Mouse (Mus musculus) urinary bladder, postnatal 36 days (tissue): ENCODE data around the gene Klf6.

Experiments used
- DNase-seq, 2 experiments: peaks; one replicate each; pipeline ENCODE4 v3.0.0; 2022; ENCODE audit warnings: low spot score in 2 of 2, mixed read lengths in 1 of 2

Klf6 gene

DNA sequence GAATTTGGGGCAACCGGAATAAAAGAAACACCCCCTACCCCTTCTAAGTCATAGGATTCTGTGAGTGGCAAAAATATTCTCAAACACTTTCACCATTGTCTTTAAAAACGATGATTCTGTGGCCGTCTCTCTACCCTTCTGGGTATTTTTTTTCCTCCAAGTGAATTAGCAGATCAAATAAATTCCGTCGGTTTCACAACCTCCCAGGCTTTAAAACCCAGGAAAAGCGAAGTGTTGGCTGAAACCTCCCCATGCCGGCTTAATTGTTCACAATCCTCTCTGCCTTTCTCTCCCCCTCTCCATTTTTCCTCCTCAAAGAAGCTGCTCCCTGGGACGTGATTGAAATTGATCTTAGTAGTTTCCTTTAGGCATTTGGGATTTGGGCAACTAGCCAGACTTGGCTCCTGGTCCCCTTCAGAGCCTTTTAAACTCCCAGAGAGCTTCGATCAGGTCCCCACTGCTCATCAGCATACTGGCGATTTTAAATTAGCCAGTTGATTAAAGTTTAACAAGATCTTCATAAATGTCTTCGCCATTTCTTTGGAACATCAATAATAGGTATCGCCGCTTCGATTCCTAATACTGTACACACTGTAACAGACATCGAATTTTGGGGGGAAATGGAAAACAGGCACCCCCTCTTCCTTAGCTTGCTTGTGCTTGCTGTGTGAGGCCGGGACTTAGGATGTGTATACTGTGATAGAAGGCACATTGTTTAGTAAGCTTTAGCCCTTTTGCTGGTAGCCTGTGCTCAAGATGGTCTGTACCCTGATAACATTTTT is 1.5 kb downstream of the Klf6 start:
- DNase-seq: no peak

DNA sequence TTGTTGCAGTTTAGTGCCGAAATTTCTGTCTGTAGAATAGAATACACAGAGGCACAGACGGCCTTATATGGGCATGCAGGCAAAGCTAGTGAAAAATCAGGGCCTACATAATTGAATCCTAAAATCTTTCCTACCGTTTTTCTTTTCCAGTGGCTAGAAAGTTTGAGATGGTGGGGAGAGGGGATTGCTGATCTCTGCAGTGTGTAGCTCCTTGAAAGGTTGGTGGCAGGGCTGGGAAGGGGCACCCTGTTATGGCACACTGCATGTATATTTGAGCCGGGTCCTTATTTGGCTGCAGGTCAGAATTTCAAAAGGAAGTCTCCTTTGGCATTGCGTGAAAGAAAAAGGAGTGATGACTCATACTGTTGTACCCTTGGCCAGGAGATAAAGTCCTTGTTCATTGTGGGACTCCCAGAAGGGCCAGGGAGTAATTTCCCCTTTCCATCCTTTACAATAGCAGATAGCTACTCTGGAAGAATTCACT is 2.2 kb downstream of the Klf6 start:
- DNase-seq: no peak

DNA sequence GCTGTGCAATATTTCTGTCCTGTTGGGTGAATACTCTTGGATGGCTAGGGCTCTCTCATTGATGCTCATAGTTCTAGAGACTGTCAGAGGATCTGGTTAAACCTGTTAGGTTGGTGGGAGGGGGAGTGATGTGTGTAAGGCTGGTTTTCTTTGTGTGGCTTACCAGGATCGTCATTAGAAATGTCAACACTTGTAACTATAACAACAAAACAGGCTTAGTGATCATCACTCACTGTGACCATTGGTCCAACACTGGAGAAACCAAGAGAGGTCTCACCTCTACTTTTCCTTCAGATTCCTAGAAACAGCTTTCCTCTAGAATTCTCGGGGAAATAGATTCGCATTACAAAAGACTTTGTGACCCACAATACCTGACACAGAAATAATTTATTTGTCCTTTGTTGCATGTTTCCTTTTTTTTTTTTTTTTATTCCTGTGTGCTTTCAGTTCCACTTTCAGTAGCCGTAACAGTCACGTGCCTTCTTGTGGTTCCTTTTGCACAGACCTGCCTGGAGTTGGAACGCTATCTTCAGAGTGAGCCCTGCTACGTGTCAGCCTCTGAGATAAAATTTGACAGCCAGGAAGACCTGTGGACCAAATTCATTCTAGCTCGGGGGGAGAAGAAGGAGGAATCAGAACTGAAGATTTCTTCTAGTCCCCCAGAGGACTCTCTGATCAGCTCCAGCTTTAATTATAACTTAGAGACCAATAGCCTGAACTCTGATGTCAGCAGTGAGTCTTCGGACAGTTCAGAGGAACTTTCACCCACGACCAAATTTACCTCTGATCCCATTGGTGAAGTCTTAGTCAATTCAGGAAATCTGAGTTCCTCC is 3.2 kb downstream of the Klf6 start:
- peak in 1 of 2 experiments; percentile 60 for DNase-seq

DNA sequence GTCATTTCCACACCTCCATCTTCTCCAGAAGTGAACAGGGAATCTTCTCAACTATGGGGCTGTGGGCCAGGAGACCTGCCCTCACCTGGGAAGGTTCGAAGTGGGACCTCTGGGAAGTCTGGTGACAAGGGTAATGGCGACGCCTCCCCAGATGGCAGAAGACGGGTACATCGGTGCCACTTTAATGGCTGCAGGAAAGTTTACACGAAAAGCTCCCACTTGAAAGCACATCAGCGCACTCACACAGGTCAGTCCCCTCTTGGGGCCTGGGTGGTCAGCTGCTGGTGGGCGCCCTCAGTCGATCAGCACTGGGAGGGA is 3.8 kb downstream of the Klf6 start:
- no peak for DNase-seq

DNA sequence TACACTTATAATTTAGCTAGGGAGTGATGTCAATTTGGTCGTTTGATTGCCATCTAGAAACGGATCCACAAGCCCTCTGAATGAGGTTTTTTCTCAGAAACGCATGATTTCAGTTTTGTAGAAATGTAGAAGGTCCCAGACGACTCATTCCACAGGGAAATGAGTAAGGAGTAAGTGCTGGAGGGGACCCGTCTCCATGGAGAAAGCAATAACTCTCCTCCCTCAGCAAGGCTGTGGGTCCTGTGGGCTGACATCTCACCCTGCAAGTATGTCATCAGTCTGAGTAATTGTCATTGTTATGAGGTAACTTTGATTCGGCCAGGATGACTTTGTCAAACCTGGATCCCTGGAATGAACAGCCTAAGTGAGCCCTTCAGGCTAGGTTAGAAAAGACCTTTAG is 4.8 kb downstream of the Klf6 start:
- DNase-seq: no peak

DNA sequence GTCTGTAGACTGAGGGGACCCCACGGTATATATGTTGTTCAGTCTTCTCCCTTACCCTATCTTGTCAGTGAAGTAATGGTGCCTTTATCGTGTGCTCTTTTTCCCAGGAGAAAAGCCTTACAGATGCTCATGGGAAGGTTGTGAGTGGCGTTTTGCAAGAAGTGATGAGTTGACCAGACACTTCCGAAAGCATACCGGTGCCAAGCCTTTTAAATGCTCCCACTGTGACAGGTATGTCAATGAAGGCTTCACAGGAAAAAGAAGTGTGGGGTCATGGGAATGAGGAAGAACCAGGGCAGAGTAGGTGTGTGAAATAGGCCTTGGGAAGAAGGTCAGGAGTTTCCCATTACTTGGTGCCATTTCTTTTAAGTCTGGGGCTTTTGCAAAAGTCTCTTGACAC is 5.2 kb downstream of the Klf6 start:
- DNase-seq: no peak

DNA sequence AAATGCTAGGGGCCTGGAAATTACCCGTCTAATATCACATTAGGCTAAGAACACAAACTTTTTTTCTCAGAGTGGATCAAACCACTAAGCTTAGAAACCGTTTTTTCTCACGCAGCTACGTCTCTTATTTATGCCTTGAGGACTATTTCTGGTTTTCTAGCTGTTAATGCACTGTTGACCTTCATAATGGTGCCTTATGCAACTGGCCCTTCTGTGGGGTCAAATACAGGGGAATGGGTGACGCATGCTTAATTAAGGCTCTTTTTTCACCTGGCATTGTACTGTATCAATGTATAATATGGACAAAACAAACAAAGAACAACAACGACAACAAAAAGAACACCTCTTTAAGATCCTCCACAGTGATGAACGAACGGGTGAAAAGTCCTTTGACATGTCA is 7.1 kb downstream of the Klf6 start:
- no peak for DNase-seq

DNA sequence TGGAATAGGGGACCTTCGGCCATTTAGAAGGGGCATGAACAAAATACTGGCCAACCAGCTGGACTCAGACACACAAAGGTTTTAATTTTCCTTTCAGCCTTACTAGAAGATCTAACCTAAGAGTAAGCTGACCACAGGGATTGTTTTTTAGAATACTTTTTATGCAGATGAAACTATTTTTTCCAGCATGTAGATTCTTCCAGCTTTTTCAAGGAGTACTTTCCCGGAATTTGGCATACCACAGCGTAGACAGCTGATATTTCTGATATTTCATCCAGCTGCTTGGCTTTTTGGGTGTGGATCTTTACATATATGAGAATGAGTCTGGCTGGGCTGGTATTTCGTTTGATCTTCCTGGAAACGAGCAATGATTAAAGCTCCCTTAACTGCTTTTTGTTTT is 8.2 kb downstream of the Klf6 start:
- no peak for DNase-seq

DNA sequence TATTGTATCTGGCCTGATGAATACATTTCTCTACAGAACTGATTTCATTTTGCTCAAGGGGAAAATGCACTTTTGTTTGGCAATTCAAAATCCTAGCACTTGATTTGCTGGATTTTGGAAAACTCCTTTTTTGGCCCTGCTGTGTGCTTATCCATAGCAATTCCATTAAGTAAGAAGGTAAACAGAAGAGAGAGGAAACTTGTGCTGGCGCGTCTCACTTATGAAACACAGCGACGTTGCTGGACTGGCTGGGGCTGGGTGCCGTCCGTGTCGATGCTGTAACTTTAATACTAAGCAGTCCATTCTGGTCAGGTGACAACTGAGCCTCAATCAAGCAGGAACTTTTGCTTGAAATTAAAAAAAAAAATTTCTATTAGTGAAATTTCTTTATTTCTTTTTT is 8.6 kb downstream of the Klf6 start:
- DNase-seq: peak in 1 of 2 experiments; percentile 72

DNA sequence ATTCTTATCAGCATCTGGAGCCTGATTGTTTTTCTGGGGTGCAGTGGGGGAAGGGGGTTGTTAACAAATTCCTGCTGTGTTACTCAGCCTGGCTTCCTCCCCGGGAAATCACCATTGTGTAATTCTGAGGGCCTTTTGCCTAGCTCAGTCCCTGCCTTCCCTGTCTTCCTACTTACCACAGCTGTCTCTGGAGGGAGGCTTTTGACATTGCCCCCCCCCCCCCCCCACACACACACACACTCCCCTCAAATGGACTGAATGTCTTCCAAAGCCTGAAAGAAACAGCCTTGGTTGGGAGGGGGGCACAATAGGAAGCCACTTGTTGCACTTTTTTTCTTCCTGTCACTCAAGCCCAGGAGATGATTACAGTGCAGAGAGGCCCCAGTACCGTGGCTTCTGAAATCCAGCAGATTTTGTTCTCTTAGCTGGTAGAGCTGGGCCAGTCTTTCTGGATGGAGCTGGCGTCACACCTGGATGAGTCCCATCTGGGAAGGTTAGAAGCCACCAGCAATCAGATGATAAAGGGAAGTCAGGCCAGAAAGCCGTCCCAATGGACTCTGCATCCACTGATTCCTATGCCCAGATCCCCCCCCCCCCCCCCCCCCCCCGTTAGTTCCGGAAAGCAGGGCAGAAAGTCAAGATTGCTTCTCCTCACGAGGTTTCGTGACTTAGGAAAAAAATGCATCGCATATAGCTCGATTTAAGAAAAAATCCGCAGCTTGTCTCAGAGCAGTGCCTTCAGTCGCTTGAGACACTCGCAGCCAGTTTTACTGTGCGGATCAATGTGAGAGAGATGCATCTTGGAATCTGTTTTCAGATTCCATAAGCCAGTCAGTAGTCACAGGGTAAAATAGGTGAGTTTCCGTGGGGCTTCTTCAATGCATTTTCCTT is 9.3 kb downstream of the Klf6 start:
- peak in 1 of 2 experiments; percentile 81 for DNase-seq

DNA sequence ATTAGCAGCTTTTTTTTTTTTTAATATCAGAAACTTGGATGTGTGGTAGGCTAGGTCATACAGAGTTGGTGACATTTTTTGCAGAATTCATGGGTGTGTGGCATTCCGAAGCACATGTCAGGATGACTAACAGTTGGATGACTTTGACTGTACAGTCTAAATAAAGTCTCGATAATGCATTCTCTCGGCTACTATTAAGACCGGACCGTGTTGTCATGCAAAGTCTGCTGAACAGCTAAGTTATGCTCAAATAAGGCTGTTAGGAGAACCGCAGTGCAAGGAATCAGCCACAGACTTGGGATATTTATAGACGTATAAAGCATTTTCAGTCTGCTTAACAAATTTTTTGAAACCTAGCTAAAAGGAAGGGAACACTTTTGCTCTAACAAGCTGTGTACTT is 10.1 kb downstream of the Klf6 start:
- no peak for DNase-seq

DNA sequence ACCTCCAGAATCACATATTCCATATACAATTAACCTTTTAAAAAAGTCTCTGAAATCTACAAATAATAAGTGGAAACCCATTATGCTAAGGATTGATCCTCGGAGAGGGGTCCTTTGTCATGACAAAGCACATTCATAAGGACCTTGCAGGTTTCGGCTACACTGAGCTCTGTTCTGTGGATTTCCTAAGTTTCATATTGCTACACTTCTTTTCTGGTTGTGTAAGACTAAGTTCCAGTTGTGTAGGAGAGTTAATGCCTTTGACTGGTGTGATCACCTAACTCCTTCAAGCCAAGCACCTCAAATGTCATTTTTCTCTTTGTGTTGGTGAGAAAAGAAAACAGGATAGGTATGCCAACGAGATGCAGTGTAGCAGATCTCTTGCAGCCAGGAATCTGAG is 12.4 kb downstream of the Klf6 start:
- no peak for DNase-seq

DNA sequence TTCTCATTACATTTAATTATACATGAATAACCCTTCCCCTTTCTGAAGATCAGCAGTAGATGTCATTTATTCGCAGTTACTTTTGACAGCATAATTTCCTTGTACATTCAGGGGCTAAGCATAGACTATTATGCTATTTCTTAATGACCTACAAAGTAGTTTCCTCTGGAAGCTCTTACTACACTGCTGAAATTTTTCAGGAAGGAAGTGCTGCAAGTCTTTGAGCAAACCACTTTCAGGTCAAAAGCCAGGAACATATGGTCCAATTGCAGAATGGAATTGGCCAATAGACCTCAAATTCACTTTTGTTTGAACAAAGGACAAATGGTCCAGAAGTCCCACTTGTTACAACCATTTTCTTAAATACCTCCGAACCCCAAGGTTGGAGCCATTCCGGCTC is 14.2 kb downstream of the Klf6 start:
- DNase-seq: no peak

DNA sequence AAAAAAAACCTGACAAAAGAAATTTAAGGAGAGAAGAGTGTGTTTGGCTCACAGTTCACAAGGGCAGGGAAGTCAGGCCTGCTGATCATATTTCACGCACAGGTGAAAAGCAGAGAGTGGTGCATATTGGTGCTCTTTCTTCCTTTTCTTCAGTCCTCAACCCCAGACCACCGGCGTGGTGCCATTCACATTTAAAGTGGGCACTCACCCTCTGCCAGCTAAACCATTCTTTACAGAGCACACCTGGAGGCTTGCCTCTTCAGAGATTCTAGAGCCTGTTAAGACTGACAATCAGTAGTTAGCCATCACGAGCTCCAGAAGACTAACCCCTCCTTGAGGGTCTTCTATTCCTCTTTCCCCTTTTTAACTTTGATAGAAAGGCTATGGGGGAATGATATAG is 17.5 kb downstream of the Klf6 start:
- DNase-seq: no peak

DNA sequence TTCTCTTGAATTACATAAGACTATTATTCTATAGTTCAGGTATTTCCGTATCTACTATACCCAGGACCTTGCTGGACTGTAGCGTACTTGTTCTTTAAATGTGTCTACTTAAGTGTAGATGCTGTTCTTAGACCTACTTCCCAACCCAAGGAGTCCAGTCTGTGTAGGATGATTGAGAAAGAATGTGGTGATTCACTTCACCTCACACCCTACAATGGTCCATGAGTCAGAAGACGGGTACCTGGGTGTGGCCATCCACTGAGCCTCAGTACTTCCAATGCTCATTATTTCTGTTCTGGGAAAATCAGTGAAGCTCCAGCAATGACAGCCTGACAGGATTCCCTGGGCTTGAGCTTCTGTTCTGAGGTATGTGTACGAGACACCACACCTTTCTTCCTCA is 25.5 kb downstream of the Klf6 start:
- DNase-seq: no peak

DNA sequence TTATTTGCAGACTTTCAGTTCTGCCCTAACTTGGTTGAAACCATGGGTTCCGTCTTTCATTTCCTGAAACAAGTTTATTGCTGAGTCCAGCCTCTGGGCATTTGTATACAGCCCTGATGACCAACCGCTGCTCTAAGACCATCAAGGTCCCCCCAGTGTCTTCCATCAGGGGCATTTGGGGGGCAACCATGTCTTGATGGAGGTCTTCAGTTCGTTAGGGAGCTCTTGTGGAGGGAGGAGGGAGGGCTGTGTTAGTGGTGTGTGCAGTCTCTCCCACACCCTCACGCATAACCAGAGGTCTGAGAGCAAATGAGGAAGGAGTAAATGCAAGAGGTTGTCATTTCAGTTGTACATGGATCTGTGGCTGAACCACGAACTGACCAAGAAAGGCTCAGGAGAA is 26.9 kb downstream of the Klf6 start:
- DNase-seq: no peak

DNA sequence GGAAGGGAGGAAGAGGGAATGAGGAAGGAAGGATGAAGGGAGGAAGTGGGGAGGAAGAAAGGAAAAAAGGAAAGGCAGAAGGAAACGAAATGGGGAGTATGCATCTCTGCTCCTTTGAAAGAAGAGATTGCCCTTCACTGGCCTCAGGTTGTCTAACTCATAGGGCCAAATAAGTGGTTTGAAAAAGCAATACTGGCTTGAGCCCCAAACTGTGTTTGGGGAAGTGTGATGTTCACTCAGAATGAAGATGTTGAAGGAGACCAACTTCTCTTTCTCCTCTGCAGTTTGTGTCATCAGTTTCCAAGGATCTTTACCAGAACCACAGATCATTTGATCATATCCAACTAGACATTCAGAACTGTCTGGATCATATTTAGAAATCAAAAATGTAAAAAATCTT is 27.4 kb downstream of the Klf6 start:
- DNase-seq: no peak

DNA sequence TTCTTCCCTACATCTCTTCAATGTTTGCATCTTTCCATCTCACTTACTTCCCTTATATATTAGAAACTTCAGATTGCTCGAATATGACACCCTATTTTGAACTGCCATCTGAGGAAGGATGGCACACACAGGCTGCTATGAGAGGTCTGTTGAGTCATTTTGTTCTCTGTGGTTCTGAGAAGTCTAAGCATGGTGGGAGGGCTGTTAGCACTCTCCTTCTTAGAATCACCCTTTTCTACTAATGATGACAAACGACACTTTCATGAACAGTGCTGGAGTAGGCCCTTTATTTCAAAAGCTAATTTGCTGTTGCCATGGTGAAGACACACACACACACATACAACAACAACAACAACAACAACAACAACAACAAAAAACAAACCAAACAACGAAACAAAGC is 28.8 kb downstream of the Klf6 start:
- no peak for DNase-seq

DNA sequence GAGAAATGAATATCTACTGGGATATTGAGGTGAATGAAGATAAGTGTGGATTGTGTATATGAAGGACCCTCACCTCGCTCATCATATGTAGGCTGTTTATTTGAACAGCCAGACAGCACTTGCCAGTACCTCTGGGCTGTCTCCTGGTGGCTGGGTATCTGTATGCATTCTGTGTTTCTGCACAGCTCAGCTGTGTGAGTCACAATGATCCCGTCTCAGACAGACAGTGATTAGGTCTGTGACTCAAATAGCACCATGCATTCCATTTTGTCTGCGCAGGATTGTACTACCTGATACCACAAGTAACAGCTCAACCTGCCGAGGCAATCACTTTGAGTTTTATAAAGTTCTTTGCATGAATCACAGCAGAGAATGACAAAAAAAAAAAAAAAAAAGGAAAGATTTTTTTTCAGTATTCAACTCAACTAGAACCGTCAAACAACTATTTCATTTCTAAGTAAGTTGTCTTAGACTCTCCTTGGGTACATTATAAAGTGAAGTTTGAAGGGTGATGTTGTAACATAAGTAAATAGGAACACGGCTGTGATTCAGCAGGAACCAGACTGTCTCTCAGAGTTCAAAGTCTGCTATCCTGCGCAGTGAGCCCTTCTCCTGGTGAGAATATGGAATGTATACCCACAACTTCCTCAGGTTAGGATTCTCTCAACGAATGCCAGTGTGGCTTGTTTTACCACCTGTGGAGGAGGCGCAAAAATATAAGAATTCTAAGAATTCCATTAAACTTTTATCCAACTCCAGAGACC is 31.6 kb downstream of the Klf6 start:
- DNase-seq: no peak

DNA sequence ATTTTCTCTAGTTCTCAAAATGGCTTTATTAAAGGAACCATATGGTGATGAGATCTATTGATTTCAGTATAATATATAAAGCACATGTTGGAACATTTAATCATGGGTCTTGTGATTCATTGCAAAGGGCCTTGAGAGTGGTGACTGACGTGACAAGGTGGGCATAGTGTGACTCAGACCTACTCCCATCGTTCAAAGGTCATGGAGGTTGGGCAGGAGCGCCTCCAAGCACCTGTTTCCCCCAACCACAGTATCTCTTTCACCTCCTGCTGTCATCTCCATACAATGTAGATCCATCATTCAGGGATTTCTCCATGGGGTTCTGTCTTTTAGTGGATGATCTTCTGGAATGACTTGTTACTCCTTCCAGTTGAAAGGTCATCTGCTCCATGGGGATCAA is 33.6 kb downstream of the Klf6 start:
- DNase-seq: no peak

DNA sequence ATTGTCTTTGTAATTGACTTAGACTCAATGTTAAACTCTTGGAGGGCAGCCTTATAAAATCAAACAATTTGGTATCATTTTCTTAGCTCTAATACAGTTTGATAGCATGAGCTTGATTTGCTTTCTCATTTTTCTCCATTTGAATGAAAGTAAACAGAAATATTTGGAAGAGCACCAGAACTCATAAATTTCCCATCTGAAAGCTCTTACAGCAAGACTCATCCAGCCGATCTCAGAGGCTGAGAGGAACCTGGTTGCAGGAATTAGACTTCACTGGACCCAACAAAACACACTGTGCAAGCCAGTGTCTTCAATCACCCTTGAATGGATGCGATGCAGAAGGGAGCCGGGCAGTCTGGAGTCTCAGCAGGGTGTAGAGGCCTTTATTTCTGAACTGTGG is 34.6 kb downstream of the Klf6 start:
- no peak for DNase-seq
